Mouse (Mus musculus): Measurements from ENCODE around the gene Shcbp1.

- TF ChIP-seq CTCF (IDR thresholded peaks at IDR 0.05; ENCODE audit: control insufficient read depth, insufficient read depth, insufficient read length) (no peak), FOSL1 (IDR thresholded peaks at IDR 0.05; ENCODE audit: insufficient read depth, low read length, poor library complexity, severe bottlenecking) (no peak), USF1 (IDR thresholded peaks at IDR 0.05; ENCODE audit: low read depth) (no peak), CEBPB (IDR thresholded peaks at IDR 0.05; ENCODE audit: low read depth) (no peak)
These were observed 26.3 kb downstream of the Shcbp1 start for GRCm38 (mm10) chr8:4753048-4753447.
